Mouse (Mus musculus) heart, postnatal 25 days (tissue): ENCODE measurements at regions not wholly inside any gene's neighbourhood (a gene's known extent, or its start where the extent isn't known, plus 50 kb on each side); places are given as distances from the start of the nearest gene placed in this dataset.

ENCODE experiments used
- DNase-seq: peaks from one replicate; pipeline ENCODE4 v3.0.0; 2022; ENCODE audit warnings: low spot score
- intact Hi-C: fragments of 180-260 bp; cut with DNase I; formaldehyde crosslinking; loops from one replicate; pipeline ENCODE4 v1.15.1; 2025

DNA sequence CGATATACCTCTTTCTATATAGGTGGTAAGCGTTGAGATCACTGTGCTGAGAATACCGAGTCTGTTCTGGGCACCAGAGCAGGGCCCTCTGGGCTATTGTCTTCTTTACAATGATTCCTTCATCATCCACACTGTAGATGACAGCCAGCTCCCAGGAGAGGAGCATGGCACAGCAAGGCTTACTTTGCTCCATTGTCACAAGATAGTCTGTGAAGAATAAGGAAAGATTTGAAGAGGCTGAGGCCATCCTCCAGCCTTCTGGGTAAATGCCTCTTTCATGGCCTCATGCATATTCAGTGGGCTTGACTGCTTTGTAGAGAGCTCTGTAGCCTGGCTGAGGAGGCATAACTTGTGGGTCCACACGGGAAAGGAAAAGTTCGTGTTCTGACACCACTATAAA lies 136.3 kb upstream of the Krr1 start:
- intact Hi-C loops, result no loop called here
- DNase-seq, result no peak

GRCm38 (mm10) chr10:111836802-111837201 lies 135.7 kb upstream of the Krr1 start:
- intact Hi-C loops, result no loop called here

DNA sequence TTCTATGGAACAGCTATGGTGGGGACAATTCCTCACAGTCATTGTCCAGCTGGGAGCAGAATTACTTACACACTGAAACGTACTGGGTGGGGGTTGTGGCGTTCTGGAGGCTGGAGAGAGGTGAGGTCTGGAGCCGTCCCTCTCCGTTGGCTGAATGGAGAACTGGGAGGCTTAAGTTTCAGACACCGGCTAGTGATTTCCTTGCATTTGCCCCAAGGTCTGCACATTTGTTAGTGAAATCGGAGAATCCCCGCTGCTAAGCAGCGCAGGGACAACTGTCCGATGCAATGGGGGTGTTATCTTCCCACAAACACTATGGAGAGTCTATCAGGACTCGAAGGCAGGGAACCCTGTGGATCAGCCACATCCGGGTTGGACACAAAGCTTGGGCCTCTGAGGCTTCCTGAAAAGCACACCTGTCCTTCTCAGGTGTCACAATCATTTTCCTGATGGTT lies 130.1 kb upstream of the Krr1 start:
- DNase-seq, result no peak
- intact Hi-C loops, result no loop called here

More at GRCm38 (mm10) chr10:111836802-111837201, 135.7 kb upstream of the Krr1 start:
- DNase-seq, result no peak

DNA sequence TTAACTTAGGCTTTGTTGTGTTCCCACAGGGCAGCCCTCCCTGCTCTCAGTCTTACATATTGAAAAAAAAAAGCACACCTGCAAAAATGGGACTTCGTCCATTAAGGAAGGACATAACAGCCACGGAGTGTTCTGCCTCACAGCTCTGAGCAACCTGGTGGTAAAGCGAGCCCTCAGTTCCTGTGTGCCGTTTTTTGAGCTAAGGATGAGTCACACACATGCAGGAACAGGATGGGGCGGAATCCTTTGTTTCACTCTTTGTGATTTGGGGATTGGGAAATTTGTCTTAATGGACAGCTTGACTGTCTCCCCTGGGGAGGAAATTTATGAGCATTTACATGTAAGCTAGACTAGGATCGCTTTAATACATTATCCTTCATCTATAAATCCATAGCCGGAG lies 129.6 kb upstream of the Krr1 start:
- no peak for DNase-seq
- intact Hi-C loops, result no loop called here

DNA sequence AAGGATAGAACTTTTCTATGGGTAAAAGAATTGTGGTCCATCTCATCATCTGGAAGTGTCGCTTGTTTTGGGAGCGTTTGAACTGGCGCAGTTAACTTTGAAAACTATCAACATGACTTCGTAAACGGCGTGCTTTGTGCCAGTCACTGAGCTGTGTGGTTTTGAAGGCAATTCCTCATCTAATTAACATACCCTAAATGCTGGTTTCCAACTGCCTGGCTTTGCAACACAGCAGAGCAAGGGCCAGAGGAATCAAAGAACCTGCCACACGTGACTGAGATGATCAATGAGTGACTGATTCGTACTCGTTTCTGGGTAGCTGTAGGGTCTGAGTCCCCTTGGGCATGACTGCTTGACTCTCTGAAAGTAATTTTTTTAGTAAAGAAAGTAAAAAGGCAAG lies 129.2 kb upstream of the Krr1 start:
- intact Hi-C loops, result no loop called here
- DNase-seq, result no peak

DNA sequence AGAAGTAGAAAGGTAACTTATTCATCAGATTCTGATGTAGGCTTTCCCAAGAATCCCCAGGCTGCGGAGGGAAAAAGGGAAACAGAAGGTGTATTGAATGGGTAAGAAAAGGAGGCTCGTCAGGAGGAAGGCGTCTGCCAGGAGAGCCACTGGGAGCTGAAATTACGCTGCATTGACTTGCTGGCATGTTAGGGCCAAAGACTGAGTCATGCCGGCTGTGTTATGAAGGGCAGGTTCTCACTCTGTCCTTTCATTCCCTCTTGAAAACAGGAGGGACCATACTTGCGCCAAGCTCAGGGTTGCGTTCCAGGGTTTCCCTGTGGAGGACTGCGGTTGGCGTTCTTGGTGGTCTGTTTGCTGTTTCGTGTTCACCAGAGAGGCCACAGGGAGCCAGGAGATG lies 128.3 kb upstream of the Krr1 start:
- intact Hi-C loops, result no loop called here
- DNase-seq, result no peak

- DNase-seq, result no peak
- intact Hi-C loops, result no loop called here
Measured at GRCm38 (mm10) chr10:111845946-111846345, 126.5 kb upstream of the Krr1 start.

DNA sequence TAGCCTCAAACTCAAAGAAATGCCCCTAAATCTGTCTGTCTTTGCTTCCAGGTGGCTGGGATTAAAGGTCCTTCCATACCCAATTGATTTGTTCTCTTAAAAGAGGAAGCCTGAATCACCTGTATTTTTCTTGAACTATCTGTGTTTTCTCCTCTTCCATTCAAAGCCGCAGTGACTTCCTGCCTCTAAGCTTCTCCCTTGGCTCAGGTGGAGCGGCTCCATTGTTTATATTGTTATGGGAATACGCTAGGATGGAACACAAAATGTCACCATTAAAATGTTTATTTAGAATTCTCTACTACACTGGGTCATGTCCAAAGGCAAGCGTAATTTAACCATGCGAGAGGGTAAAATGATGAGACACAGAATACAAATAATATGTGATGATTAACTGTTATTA lies 118.2 kb upstream of the Krr1 start:
- intact Hi-C loops, result no loop called here
- no peak for DNase-seq

DNA sequence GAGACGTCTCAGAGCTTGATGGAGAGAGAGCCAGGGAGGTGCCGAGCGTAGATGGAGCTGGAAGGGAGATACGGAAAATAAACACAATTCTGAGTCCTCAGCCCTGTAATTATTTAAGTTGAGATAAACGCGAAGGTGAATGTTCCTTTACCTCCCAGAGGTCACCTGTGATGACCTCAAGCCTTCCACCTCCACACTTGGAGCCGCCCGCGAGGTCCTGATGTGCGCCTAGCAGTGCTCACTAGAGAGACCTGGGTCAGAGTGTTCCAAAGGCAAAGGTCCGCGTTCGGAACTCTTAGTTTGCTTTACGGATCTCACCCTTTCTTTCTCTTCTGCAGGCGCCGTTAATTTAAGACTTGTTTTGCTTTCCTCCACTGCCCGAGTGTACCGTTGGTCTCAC lies 117.0 kb upstream of the Krr1 start:
- intact Hi-C loops, result no loop called here
- DNase-seq, result no peak

GRCm38 (mm10) chr10:111858403-111858802 lies 114.1 kb upstream of the Krr1 start:
- no peak for DNase-seq
- intact Hi-C loops, result no loop called here

GRCm38 (mm10) chr10:111865286-111865830 lies 107.1 kb upstream of the Krr1 start:
- intact Hi-C loops, result no loop called here
- no peak for DNase-seq

DNA sequence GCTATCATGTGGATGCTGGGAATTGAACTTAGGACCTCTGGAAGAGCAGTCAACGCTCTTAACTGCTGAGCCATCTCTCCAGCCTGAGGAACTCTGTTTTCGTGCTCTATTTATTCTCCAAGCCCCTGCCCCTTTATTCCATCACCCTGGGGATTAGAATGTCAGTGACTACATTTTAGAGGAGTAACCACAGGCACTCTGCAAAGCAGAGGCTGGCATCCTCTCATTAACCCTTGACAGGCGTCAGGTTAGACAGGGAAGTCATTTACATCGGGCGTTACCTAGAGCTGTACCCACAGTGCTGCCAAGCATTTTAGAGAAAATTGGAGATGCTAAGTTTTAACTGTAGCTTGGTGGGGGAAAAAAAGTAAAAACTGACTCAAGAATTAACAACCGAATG lies 105.4 kb upstream of the Krr1 start:
- DNase-seq, result no peak
- intact Hi-C loops, result no loop called here

GRCm38 (mm10) chr10:111867538-111867937 lies 104.9 kb upstream of the Krr1 start:
- intact Hi-C loops, result no loop called here
- no peak for DNase-seq

DNA sequence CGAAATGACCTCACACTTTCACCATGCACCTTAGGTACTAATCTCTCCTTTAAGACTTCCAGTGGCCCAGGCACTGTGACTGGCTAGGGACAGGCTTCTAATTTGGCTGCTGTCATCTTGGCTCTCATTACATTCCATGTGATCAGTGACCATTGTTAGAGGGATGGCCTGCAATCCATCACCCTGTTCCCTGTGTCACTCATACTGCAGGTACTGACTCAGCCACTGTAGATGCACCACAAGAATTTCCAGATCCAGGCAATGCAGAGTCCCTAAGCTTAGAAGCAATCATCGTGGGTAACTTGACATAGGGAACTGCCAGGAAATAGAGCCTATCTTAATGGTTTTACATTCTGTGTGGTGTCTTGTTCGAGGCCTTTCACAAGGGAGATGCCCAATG lies 92.1 kb upstream of the Krr1 start:
- intact Hi-C loops, result no loop called here
- DNase-seq, result no peak

- intact Hi-C loops, result no loop called here
- no peak for DNase-seq
Measured at GRCm38 (mm10) chr10:111881339-111882211, 90.9 kb upstream of the Krr1 start.

- no peak for DNase-seq
- intact Hi-C loops, result no loop called here
Measured at GRCm38 (mm10) chr10:111882521-111882920, 89.9 kb upstream of the Krr1 start.

GRCm38 (mm10) chr10:111884701-111885100 lies 87.8 kb upstream of the Krr1 start:
- intact Hi-C loops, result no loop called here
- no peak for DNase-seq

- no peak for DNase-seq
- intact Hi-C loops, result no loop called here
Measured at GRCm38 (mm10) chr10:111889111-111889510, 83.4 kb upstream of the Krr1 start.

DNA sequence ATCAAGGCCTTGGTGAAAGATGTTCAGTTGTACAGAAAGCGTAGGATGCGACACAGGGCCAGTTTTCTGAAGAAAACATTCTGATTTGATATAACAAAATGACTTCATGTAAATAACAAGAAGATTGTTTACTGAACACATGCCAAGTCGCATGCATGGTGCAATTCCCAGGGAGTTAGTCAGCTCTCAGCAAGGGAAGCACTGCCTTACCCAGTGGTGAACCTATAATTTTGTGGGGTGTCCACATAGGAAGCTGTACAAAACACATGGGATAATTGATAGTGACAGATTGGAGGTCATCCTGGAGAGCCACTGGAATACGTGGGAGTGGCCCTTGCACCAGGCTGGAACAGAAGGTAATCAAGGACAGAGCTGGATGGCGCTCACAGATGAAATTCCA lies 79.0 kb upstream of the Krr1 start:
- no peak for DNase-seq
- intact Hi-C loops, result no loop called here

DNA sequence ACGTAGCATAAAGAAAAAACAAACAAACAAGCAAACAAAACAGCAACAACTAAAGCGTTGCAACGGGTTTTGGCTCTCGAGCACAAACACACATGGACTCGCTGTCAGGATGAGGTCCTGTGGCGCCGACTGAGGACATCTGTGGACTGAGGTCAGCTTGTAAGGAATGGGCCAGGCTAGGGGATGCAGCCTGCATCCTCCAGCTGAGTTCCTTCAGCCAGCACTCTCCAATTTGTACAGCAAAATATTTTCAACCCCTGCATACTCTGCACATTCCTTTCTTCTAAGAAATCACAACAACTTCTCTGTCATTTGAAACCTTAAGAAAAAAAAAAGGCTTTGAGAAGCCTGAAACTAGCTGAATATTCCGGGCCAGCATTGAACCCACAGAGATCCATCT lies 78.5 kb upstream of the Krr1 start:
- DNase-seq, result peak; percentile 40

DNA sequence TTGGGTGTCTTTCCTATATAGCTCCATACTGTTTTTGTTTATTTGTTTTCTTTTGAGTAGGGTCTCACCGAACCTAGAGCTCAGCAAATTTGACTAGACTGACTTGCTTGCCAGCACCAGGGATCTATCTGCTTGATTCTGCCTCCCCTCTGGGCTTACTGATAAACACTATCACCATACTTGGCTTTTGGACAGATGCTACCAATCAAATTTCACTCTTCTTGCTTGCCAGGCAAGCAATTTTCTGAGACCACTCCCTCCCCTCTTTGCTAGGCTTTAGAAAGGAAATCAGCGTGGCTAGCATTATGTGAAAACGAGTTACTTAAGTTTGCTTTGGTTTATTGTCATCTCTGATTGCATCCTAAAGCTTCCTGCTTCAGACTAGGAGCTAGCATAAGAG lies 75.1 kb upstream of the Krr1 start:
- DNase-seq, result no peak
- intact Hi-C loops, result no loop called here

More for the DNA sequence above, 78.5 kb upstream of the Krr1 start:
- intact Hi-C loops, result no loop called here
